Comparison of ENCODE assay signal across 19 mouse cellular contexts in the genomic region with DNA sequence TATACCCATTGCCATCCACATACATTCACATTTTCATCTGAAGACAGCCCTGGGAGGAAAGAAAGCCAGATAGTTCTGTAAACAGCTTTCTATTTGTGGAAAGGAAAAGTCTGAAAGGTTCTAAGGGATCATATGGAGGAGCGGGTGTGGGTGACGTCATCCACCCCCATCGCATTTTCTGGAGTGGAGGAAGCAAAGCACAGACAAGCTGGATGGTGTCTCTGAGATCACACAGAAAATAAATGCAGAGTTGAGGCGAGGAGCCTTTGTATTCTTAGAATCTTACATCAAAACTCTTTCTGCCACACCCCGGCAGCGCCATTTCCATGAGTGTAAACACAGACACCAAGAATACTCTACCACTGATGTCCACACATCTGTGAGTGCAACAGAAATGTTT. TPM values are rescaled to one million over a fixed set of nuclear protein-coding genes. Genes with fewer than 3 reads are reported as not detected.
DNase-seq lines count a peak whose midpoint lies in the region; ATAC-seq lines count a peak whose summit lies in the region.
"Had no signal": no experiment of that assay in that cellular context is flagged by ENCODE, and none has a peak within 500 bp of the region (broad histone marks: within the 10 kb centered on the region; RNA-seq: fewer than 3 reads in every experiment).

No protein-coding gene starts in this region.

- ATAC-seq in frontal cortex, adult (ENCODE audit: low TSS enrichment), result peak; percentile 98
- ATAC-seq: intestine, embryonic 15.5 days; midbrain, embryonic 13.5 days had no signal

- no peaks in the 10 kb centered on the region for H3K9me3 ChIP-seq in limb, embryonic 10.5 days (replicated peaks)
- H3K9me3 ChIP-seq: hindbrain, embryonic 13.5 days; intestine, embryonic 15.5 days; liver, embryonic 13.5 days; midbrain, embryonic 13.5 days; stomach, embryonic 15.5 days had no signal

- H3K27me3 ChIP-seq in limb, embryonic 10.5 days (ENCODE audit: low read depth, poor library complexity, severe bottlenecking), result no peaks in the 10 kb centered on the region
- H3K27me3 ChIP-seq: hindbrain, embryonic 13.5 days; intestine, embryonic 15.5 days; liver, embryonic 13.5 days; midbrain, embryonic 13.5 days; stomach, embryonic 15.5 days had no signal

- H3K27ac ChIP-seq in limb, embryonic 10.5 days, result no peak overlapping the region
- H3K27ac ChIP-seq: hindbrain, embryonic 13.5 days; intestine, embryonic 15.5 days; kidney, postnatal 0 days; liver, embryonic 13.5 days; midbrain, embryonic 13.5 days; stomach, embryonic 15.5 days had no signal

- peak; percentile 82 for DNase-seq in brain, adult 2 months (ENCODE audit: low read depth, low spot score)
- DNase-seq in layer of hippocampus, adult 8-10 months (ENCODE audit: low spot score in 2 of 2), result peak; percentile 62 to 70
- peak; percentile 42 to 71 for DNase-seq in left cerebral cortex, postnatal 14 days (ENCODE audit: low spot score in 2 of 2)
- DNase-seq in gastrocnemius, postnatal 4 days (ENCODE audit: low spot score in 2 of 2), result no peak
- no peak for DNase-seq in c-Kit-positive CD71-positive TER-119-positive erythroid progenitor cells, embryonic 14.5 days (ENCODE audit: low spot score)
- no peak for DNase-seq in limb, embryonic 10.5 days (ENCODE audit: low spot score)
- DNase-seq in urinary bladder, postnatal 25 days (ENCODE audit: low spot score), result no peak
- DNase-seq: cerebellum, postnatal 36 days; liver, embryonic 13.5 days; lung, postnatal 36 days; spleen, adult 18-20 months; thymus, postnatal 36 days had no signal

- intact Hi-C loops in left cerebral cortex, postnatal 14 days (cut with DNase I), result no loop called here

- peaks cover 7% of the 10 kb centered on the region for H3K4me1 ChIP-seq in limb, embryonic 10.5 days
- H3K4me1 ChIP-seq: hindbrain, embryonic 13.5 days; intestine, embryonic 15.5 days; liver, embryonic 13.5 days; midbrain, embryonic 13.5 days; stomach, embryonic 15.5 days had no signal

- no peak overlapping the region for H3K4me3 ChIP-seq in limb, embryonic 10.5 days
- H3K4me3 ChIP-seq: hindbrain, embryonic 13.5 days; intestine, embryonic 15.5 days; liver, embryonic 13.5 days; midbrain, embryonic 13.5 days; stomach, embryonic 15.5 days had no signal

- H3K36me3 ChIP-seq in limb, embryonic 10.5 days, result no peaks in the 10 kb centered on the region
- H3K36me3 ChIP-seq: hindbrain, embryonic 13.5 days; intestine, embryonic 15.5 days; liver, embryonic 13.5 days; midbrain, embryonic 13.5 days; stomach, embryonic 15.5 days had no signal

- 90% methylated on average over 6 of the region's 6 CpGs for WGBS in limb, embryonic 10.5 days

RNA-seq across cellular contexts. Expression of a gene that starts 26.4 kb away (rescaled TPM):
- total RNA-seq in layer of hippocampus, adult 8-10 months (2022), result not detected
- not detected for total RNA-seq in left cerebral cortex, postnatal 14 days (2021)
- total RNA-seq in gastrocnemius, postnatal 4 days (2021), result not detected
- not detected in 2 replicates for polyA plus RNA-seq in limb, embryonic 10.5 days (2016; fragmentation: Nextera tagmentation; extraction: Ambion mirVana)
- polyA plus RNA-seq: intestine, embryonic 15.5 days; kidney, postnatal 0 days; limb, embryonic 11.5 days; liver, embryonic 13.5 days had no signal

Comparison
In these comparisons a context has a peak if more than half of its experiments do, and no peak if none do; other contexts are left out.
1. DNase-seq: peak in brain, adult 2 months (single experiment), layer of hippocampus, adult 8-10 months (2 of 2) and left cerebral cortex, postnatal 14 days (2 of 2); none in gastrocnemius, postnatal 4 days (0 of 2), c-Kit-positive CD71-positive TER-119-positive erythroid progenitor cells, embryonic 14.5 days (single experiment), limb, embryonic 10.5 days (single experiment) and urinary bladder, postnatal 25 days (single experiment).